Mouse (Mus musculus) lung, adult 18-20 months (tissue): ENCODE results near the gene Arhgap32.
A peak's percentile ranks its signal among the peaks of the same experiment; 100 is the strongest.
"Not testable (repeated sequence)": the region's sequence is repeated elsewhere in the genome, so short reads cannot be mapped to it uniquely, and the experiment has no call there.

Experiments
- DNase-seq, 2 experiments: peaks; one replicate each; pipeline ENCODE4 v3.0.0; 2022; ENCODE audit warnings: mixed read lengths in 2 of 2

The Arhgap32 gene

GRCm38 (mm10) chr9:32138616-32139015 is 22.7 kb downstream of the Arhgap32 start:
- DNase-seq, result no peak

GRCm38 (mm10) chr9:32139641-32140040 is 23.7 kb downstream of the Arhgap32 start:
- DNase-seq, result no peak

GRCm38 (mm10) chr9:32142834-32143233 is 26.9 kb downstream of the Arhgap32 start:
- no peak for DNase-seq

GRCm38 (mm10) chr9:32143451-32143850 is 27.5 kb downstream of the Arhgap32 start:
- no peak for DNase-seq

GRCm38 (mm10) chr9:32146257-32146996 is 30.5 kb downstream of the Arhgap32 start:
- peak; percentile 15 to 35 for DNase-seq

- no peak for DNase-seq
Measured at GRCm38 (mm10) chr9:32149241-32149640, 33.3 kb downstream of the Arhgap32 start.

- DNase-seq, result no peak
Measured at GRCm38 (mm10) chr9:32149836-32150642, 34.1 kb downstream of the Arhgap32 start.

GRCm38 (mm10) chr9:32154727-32155371 is 38.9 kb downstream of the Arhgap32 start:
- no peak for DNase-seq

- DNase-seq, result no peak
Measured at GRCm38 (mm10) chr9:32156706-32157105, 40.8 kb downstream of the Arhgap32 start.

GRCm38 (mm10) chr9:32157201-32157600 is 41.3 kb downstream of the Arhgap32 start:
- no peak for DNase-seq

- DNase-seq, result peak; percentile 61 to 62
Measured at GRCm38 (mm10) chr9:32158837-32159543, 43.1 kb downstream of the Arhgap32 start.

- DNase-seq, result no peak
Measured at GRCm38 (mm10) chr9:32159724-32160123, 43.8 kb downstream of the Arhgap32 start.

- DNase-seq, result no peak
Measured at GRCm38 (mm10) chr9:32162792-32163191, 46.9 kb downstream of the Arhgap32 start.

GRCm38 (mm10) chr9:32163820-32164219 is 47.9 kb downstream of the Arhgap32 start:
- DNase-seq, result not testable (repeated sequence)

- no peak for DNase-seq
Measured at GRCm38 (mm10) chr9:32168546-32169137, 52.7 kb downstream of the Arhgap32 start.

- no peak for DNase-seq
Measured at GRCm38 (mm10) chr9:32170713-32171112, 54.8 kb downstream of the Arhgap32 start.

GRCm38 (mm10) chr9:32176612-32177011 is 60.7 kb downstream of the Arhgap32 start:
- peak in 1 of 2 experiments; percentile 8 for DNase-seq

GRCm38 (mm10) chr9:32181170-32181569 is 65.2 kb downstream of the Arhgap32 start:
- DNase-seq, result no peak

- peak in 1 of 2 experiments; percentile 7 for DNase-seq
Measured at GRCm38 (mm10) chr9:32186489-32186888, 70.6 kb downstream of the Arhgap32 start.

GRCm38 (mm10) chr9:32192295-32193073 is 76.5 kb downstream of the Arhgap32 start:
- no peak for DNase-seq

- no peak for DNase-seq
Measured at GRCm38 (mm10) chr9:32204450-32204990, 88.6 kb downstream of the Arhgap32 start.
